11 mouse cellular contexts compared by ENCODE assay signal in the genomic region with DNA sequence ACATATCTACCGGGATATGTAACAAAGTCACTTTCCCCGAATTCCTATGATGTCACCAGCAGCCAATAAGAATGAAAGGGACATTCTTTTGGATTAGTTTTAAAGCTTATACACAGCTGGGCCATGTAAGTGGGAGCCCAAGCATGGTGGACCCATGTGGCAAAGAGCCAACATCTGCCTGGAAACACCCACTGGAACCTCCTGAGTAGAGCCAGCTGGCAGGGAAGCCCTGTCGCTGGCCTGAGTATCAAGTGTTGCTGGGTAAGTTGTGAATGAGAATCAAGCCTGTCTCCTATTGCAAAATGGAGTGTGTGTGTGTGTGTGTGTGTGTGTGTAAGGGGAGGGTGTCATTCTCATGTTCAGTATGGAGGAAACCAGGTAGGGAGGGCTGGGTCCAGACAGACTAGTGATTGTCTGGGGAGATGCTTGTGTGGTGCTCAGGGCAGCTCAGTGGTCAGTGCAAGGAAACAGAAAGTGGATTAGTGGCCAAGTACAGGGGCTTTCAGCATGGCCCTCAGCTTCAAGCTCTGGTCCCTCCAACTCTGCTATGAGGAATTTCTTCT. TPM values are rescaled to one million over a fixed set of nuclear protein-coding genes. Genes with fewer than 3 reads are reported as not detected.
DNase-seq lines count a peak whose midpoint lies in the region; ATAC-seq lines count a peak whose summit lies in the region.
"Had no signal": no experiment of that assay in that cellular context is flagged by ENCODE, and none has a peak within 500 bp of the region (broad histone marks: within the 10 kb centered on the region; RNA-seq: fewer than 3 reads in every experiment).

No protein-coding gene starts in this region.

- WGBS in limb, embryonic 11.5 days, result 87% methylated on average over 3 of the region's 3 CpGs
- WGBS in limb, embryonic 10.5 days, result 89% methylated on average over 3 of the region's 3 CpGs

- H3K9me3 ChIP-seq in limb, embryonic 11.5 days (ENCODE audit: control insufficient read depth, low read length), result no peaks in the 10 kb centered on the region
- H3K9me3 ChIP-seq in limb, embryonic 10.5 days (replicated peaks), result no peaks in the 10 kb centered on the region

- H3K27me3 ChIP-seq in limb, embryonic 11.5 days (ENCODE audit: control insufficient read depth, insufficient read depth, low read length), result no peaks in the 10 kb centered on the region
- no peaks in the 10 kb centered on the region; the same call in 1 of the 2 replicates for H3K27me3 ChIP-seq in limb, embryonic 10.5 days (ENCODE audit: low read depth, poor library complexity, severe bottlenecking)
- H3K27me3 ChIP-seq: liver, embryonic 12.5 days had no signal

- no peak overlapping the region for H3K27ac ChIP-seq in limb, embryonic 11.5 days (replicated peaks; ENCODE audit: low read depth, low read length)
- no peak overlapping the region for H3K27ac ChIP-seq in limb, embryonic 10.5 days
- H3K27ac ChIP-seq: liver, embryonic 12.5 days had no signal

- DNase-seq in heart, adult 11 months, result peak; percentile 78
- no peak for DNase-seq in heart, postnatal 36 days
- no peak for DNase-seq in limb, embryonic 11.5 days (ENCODE audit: low spot score)
- DNase-seq in limb, embryonic 10.5 days (ENCODE audit: low spot score), result no peak
- DNase-seq in fat pad, adult 2 months (ENCODE audit: extremely low read depth, low read depth, low spot score), result peak; percentile 10
- DNase-seq in lung, postnatal 14 days, result peak; percentile 67
- no peak for DNase-seq in thymus, adult 18-20 months
- DNase-seq in spleen, postnatal 36 days (ENCODE audit: low spot score in 2 of 2), result no peak
- DNase-seq: cerebellum, adult 8-10 months had no signal

- peak; percentile 44; the same call in 1 of the 2 replicates for ATAC-seq in limb, embryonic 11.5 days (ENCODE audit: insufficient number of reproducible peaks, low FRiP score, low TSS enrichment, low read depth)
- ATAC-seq: liver, embryonic 12.5 days had no signal

- H3K4me3 ChIP-seq in limb, embryonic 11.5 days (ENCODE audit: low read depth, low read length), result no peak overlapping the region
- no peak overlapping the region for H3K4me3 ChIP-seq in limb, embryonic 10.5 days
- H3K4me3 ChIP-seq: liver, embryonic 12.5 days had no signal

- H3K36me3 ChIP-seq in limb, embryonic 11.5 days (ENCODE audit: control insufficient read depth, insufficient read depth, low read length), result no peaks in the 10 kb centered on the region
- no peaks in the 10 kb centered on the region for H3K36me3 ChIP-seq in limb, embryonic 10.5 days
- H3K36me3 ChIP-seq: liver, embryonic 12.5 days had no signal

- H3K4me2 ChIP-seq in limb, embryonic 11.5 days (ENCODE audit: low read depth, severe bottlenecking), result no peak overlapping the region
- H3K4me2 ChIP-seq: liver, embryonic 12.5 days had no signal

- no peaks in the 10 kb centered on the region for H3K4me1 ChIP-seq in limb, embryonic 11.5 days (ENCODE audit: control insufficient read depth, insufficient read depth, low read length)
- H3K4me1 ChIP-seq in limb, embryonic 10.5 days, result 0 out of 2 replicates have a peak, but pooled peaks cover 5% of the 10 kb centered on the region
- H3K4me1 ChIP-seq: liver, embryonic 12.5 days had no signal

- intact Hi-C loops in heart, postnatal 36 days (cut with DNase I), result no loop called here

- no peak overlapping the region for H3K9ac ChIP-seq in limb, embryonic 11.5 days (ENCODE audit: low read length)
- H3K9ac ChIP-seq: liver, embryonic 12.5 days had no signal

RNA-seq across cellular contexts. Expression of gene 3110018I06Rik, which starts 59.5 kb away (rescaled TPM):
- total RNA-seq in heart, postnatal 36 days (2021), result not detected
- polyA plus RNA-seq in limb, embryonic 11.5 days (2014; fragmentation: Nextera tagmentation; extraction: Ambion mirVana), result not detected in 2 replicates
- not detected in 2 replicates for polyA plus RNA-seq in limb, embryonic 10.5 days (2016; fragmentation: Nextera tagmentation; extraction: Ambion mirVana)
- total RNA-seq: monocyte, adult 5-6 weeks had no signal
- polyA plus RNA-seq: liver, embryonic 12.5 days had no signal

Comparison
In these comparisons a context has a peak if more than half of its experiments do, and no peak if none do; other contexts are left out.
1. DNase-seq: peak in heart, adult 11 months (single experiment), fat pad, adult 2 months (single experiment) and lung, postnatal 14 days (single experiment); none in heart, postnatal 36 days (0 of 2), limb, embryonic 11.5 days (single experiment), limb, embryonic 10.5 days (single experiment), thymus, adult 18-20 months (0 of 2) and spleen, postnatal 36 days (0 of 2).